10 mouse cellular contexts compared by ENCODE assay signal in the genomic region with DNA sequence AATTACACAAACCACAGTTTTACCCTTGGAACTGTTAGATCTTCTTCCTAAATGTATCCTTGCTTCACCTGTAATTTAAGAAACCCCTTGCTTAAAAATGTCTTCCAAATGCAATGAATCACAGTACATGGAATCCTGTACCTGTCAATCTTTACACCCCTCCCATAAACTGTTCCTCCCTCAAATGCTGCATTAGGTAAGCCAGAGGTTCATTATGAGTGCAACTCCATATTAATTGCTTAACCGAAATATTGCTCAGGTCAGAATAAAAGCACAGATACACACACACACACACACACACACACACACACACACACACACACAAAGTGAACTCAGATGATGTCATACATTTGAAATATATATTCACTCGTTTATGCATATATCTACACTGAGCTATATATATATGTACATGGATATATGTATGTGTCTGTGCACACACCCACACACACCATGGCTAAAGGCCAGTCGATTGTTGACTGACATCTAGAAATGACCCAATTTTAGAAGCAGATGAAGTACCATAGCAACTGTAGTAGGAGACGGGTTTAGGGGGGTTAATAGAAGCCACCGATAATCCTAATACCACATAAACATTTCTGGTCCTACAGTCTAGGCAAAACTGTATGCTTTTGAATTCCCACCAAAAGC. TPM values are rescaled to one million over a fixed set of nuclear protein-coding genes. Genes with fewer than 3 reads are reported as not detected.
A peak's percentile ranks its signal among the peaks of the same experiment; 100 is the strongest.
DNase-seq lines count a peak whose midpoint lies in the region; ATAC-seq and TF ChIP-seq lines count a peak whose summit lies in the region.
"Had no signal": no experiment of that assay in that cellular context is flagged by ENCODE, and none has a peak within 500 bp of the region (broad histone marks: within the 10 kb centered on the region; RNA-seq: fewer than 3 reads in every experiment).

No protein-coding gene starts in this region.

- H3K4me1 ChIP-seq in embryonic facial prominence, embryonic 11.5 days (ENCODE audit: control insufficient read depth, insufficient read depth, low read length): no peaks in the 10 kb centered on the region
- peaks cover 12% of the 10 kb centered on the region for H3K4me1 ChIP-seq in embryonic facial prominence, embryonic 10.5 days
- H3K4me1 ChIP-seq in cortical plate, adult 2 months (ENCODE audit: control insufficient read depth, insufficient read depth, low read length): peaks cover 10% of the 10 kb centered on the region
- H3K4me1 ChIP-seq in intestine, embryonic 16.5 days (ENCODE audit: control insufficient read depth, insufficient read depth, low read length): peaks cover 2% of the 10 kb centered on the region; the same call in 1 of the 2 replicates

- no peak overlapping the region for H3K9ac ChIP-seq in embryonic facial prominence, embryonic 11.5 days (replicated peaks; ENCODE audit: low read length)
- H3K9ac ChIP-seq in intestine, embryonic 16.5 days (ENCODE audit: low read depth, low read length): no peak overlapping the region

- H3K4me3 ChIP-seq in embryonic facial prominence, embryonic 11.5 days (ENCODE audit: low read depth, low read length): no peak overlapping the region
- H3K4me3 ChIP-seq in embryonic facial prominence, embryonic 10.5 days: no peak overlapping the region
- H3K4me3 ChIP-seq in cortical plate, adult 2 months (ENCODE audit: insufficient read depth, low read length): peak overlapping the region; percentile 96
- H3K4me3 ChIP-seq in intestine, embryonic 16.5 days (ENCODE audit: low read length): no peak overlapping the region

- H3K36me3 ChIP-seq in embryonic facial prominence, embryonic 11.5 days (replicated peaks; ENCODE audit: control insufficient read depth, insufficient read depth, low read depth, low read length): no peaks in the 10 kb centered on the region
- H3K36me3 ChIP-seq in embryonic facial prominence, embryonic 10.5 days (replicated peaks): no peaks in the 10 kb centered on the region
- no peaks in the 10 kb centered on the region for H3K36me3 ChIP-seq in intestine, embryonic 16.5 days (ENCODE audit: control insufficient read depth, insufficient read depth, low read length)

- TF ChIP-seq CTCF in cortical plate, adult 2 months (IDR thresholded peaks at IDR 0.05; ENCODE audit: extremely low read depth, insufficient read depth, low read length): no peak

- ATAC-seq in embryonic facial prominence, embryonic 11.5 days (replicated peaks; ENCODE audit: insufficient number of reproducible peaks, low FRiP score, low TSS enrichment, low read depth): peak; percentile 33; the same call in 1 of the 2 replicates
- no peak for ATAC-seq in intestine, embryonic 16.5 days

- no peak overlapping the region for H3K27ac ChIP-seq in embryonic facial prominence, embryonic 11.5 days (replicated peaks; ENCODE audit: low read depth, low read length)
- no peak overlapping the region for H3K27ac ChIP-seq in embryonic facial prominence, embryonic 10.5 days (replicated peaks)
- H3K27ac ChIP-seq in cortical plate, adult 2 months (ENCODE audit: insufficient read depth, low read length): peak overlapping the region; percentile 99
- H3K27ac ChIP-seq in intestine, embryonic 16.5 days (ENCODE audit: low read length): no peak overlapping the region

- no peaks in the 10 kb centered on the region for H3K27me3 ChIP-seq in embryonic facial prominence, embryonic 11.5 days (ENCODE audit: control insufficient read depth, insufficient read depth, low read length)
- peaks cover 27% of the 10 kb centered on the region for H3K27me3 ChIP-seq in embryonic facial prominence, embryonic 10.5 days (replicated peaks; ENCODE audit: low read depth, poor library complexity, severe bottlenecking)
- 0 out of 2 replicates have a peak, but pooled peaks cover 8% of the 10 kb centered on the region for H3K27me3 ChIP-seq in intestine, embryonic 16.5 days (replicated peaks; ENCODE audit: control insufficient read depth, insufficient read depth, low read length)

- H3K9me3 ChIP-seq in embryonic facial prominence, embryonic 11.5 days (replicated peaks; ENCODE audit: control insufficient read depth, low read length): no peaks in the 10 kb centered on the region
- no peaks in the 10 kb centered on the region for H3K9me3 ChIP-seq in embryonic facial prominence, embryonic 10.5 days
- no peaks in the 10 kb centered on the region for H3K9me3 ChIP-seq in intestine, embryonic 16.5 days (ENCODE audit: control insufficient read depth, low read length)

- 88% methylated on average over 5 of the region's 5 CpGs for WGBS in embryonic facial prominence, embryonic 11.5 days
- WGBS in embryonic facial prominence, embryonic 10.5 days: 83% methylated on average over 5 of the region's 5 CpGs
- WGBS in intestine, embryonic 16.5 days: 82% methylated on average over 5 of the region's 5 CpGs

- DNase-seq in embryonic facial prominence, embryonic 11.5 days (ENCODE audit: low spot score): no peak
- DNase-seq in embryonic facial prominence, embryonic 10.5 days (ENCODE audit: low spot score): no peak
- peak; percentile 16 for DNase-seq in layer of hippocampus, adult 11-12 months (ENCODE audit: low spot score)
- DNase-seq in layer of hippocampus, postnatal 14 days (ENCODE audit: low spot score in 2 of 2): no peak
- no peak for DNase-seq in adipocyte (ENCODE audit: low spot score)
- no peak for DNase-seq in liver
- DNase-seq: B cell, adult 2 months had no signal

- TF ChIP-seq POLR2A in cortical plate, adult 2 months (IDR thresholded peaks at IDR 0.05; ENCODE audit: extremely low read depth, insufficient read depth, low read length): peak; percentile 11; the same call in 1 of the 2 replicates

- no peak overlapping the region for H3K4me2 ChIP-seq in embryonic facial prominence, embryonic 11.5 days (ENCODE audit: low read depth, low read length)
- H3K4me2 ChIP-seq in intestine, embryonic 16.5 days (ENCODE audit: low read depth, low read length): peak overlapping the region; percentile 91; the same call in 1 of the 2 replicates

RNA-seq across cellular contexts. Expression of a gene that starts 1.6 kb away (rescaled TPM):
- polyA plus RNA-seq in embryonic facial prominence, embryonic 11.5 days (2014; fragmentation: Nextera tagmentation; extraction: Ambion mirVana): 0.35 and 0.52 TPM in 2 replicates
- polyA plus RNA-seq in embryonic facial prominence, embryonic 10.5 days (2016; fragmentation: Nextera tagmentation; extraction: Ambion mirVana): 0.32 TPM in 1 of 2 replicates, not detected in the other
- total RNA-seq in layer of hippocampus, postnatal 14 days (2021): 100 to 1,000 TPM; 331 to 351 TPM
- 85.7 and 95.5 TPM in 2 replicates for polyA plus RNA-seq in cortical plate, adult 2 months (2012; rRNA removed)
- 0.24 and 0.36 TPM in 2 replicates for polyA plus RNA-seq in intestine, embryonic 16.5 days (2015; fragmentation: Nextera tagmentation; extraction: Ambion mirVana)
- polyA plus RNA-seq: small intestine, adult 2 months had no signal

Comparison
In these comparisons a context has a peak if more than half of its experiments do, and no peak if none do; other contexts are left out.
1. RNA of a gene that starts 1.6 kb away (polyA plus RNA-seq): 85.7 to 95.5 TPM in cortical plate, adult 2 months; 0.35 to 0.52 TPM in embryonic facial prominence, embryonic 11.5 days, 0.32 TPM in embryonic facial prominence, embryonic 10.5 days and 0.24 to 0.36 TPM in intestine, embryonic 16.5 days; every median in the first group is over 10 times any median in the second.